Mouse (Mus musculus) spleen, adult 2 months (tissue): ENCODE results near the gene Efcab12.
"Not testable (repeated sequence)": the region's sequence is repeated elsewhere in the genome, so short reads cannot be mapped to it uniquely, and the experiment has no call there.

ENCODE experiments used
- CTCF ChIP-seq: fragments of 200-500 bp; IDR thresholded peaks from 2 replicates; pipeline ENCODE4 v1.5.1; 2011; ENCODE audit warnings: mild to moderate bottlenecking, inconsistent platforms; ENCODE audit not compliant: insufficient read depth, insufficient read length, insufficient replicate concordance; ENCODE audit errors: extremely low read depth
- POLR2A ChIP-seq: fragments of 200-500 bp; IDR thresholded peaks from 2 replicates; pipeline ENCODE4 v1.6.1; 2011; ENCODE audit warnings: low read depth, low read length, inconsistent platforms

GRCm38 (mm10) chr6:115871318-115871717, 33.1 kb upstream of the Efcab12 start:
- not testable (repeated sequence) for TF ChIP-seq POLR2A, CTCF
